Mouse (Mus musculus): ENCODE measurements around the gene Smap2. TPM values are rescaled to one million over a fixed set of nuclear protein-coding genes. Genes with fewer than 3 reads are reported as not detected.

Smap2 gene
- polyA plus RNA-seq, 1 experiment from 2014 or later: 42.4 TPM

- no peak for ATAC-seq (ENCODE audit: low read depth)
- Histone ChIP-seq H3K4me2 (no peak overlapping the region), H3K4me3 (no peak overlapping the region), H3K36me3 (peaks cover 43% of the 10 kb centered on the region), H3K9ac (no peak overlapping the region), H3K4me1 (replicated peaks) (peaks cover 9% of the 10 kb centered on the region; the same call in 1 of the 2 replicates), H3K27me3 (no peaks in the 10 kb centered on the region), H3K9me3 (peaks cover 10% of the 10 kb centered on the region), H3K27ac (replicated peaks) (no peak overlapping the region)
- WGBS: 93% methylated on average over 8 of the region's 8 CpGs
Measured at GRCm38 (mm10) chr4:120921461-120921860, 95.6 kb downstream of the Smap2 start.

Small RNA genes within 50 kb of the gene (microRNA-seq; reads per million reads assigned to microRNA genes)
- gene Mir7015: not detected

Other genes with a start within 250 kb of the Smap2 start
- 86.6 and 90.8 TPM in 2 replicates for gene Nfyc, start 185.7 kb downstream of the Smap2 start, polyA plus RNA-seq (2015; fragmentation: Nextera tagmentation; extraction: Ambion mirVana)
- gene Rims3, start 162.4 kb downstream of the Smap2 start, polyA plus RNA-seq (2015; fragmentation: Nextera tagmentation; extraction: Ambion mirVana): 16.1 and 18.8 TPM in 2 replicates
- 36.1 and 38.8 TPM in 2 replicates for gene Exo5, start 92.2 kb downstream of the Smap2 start, polyA plus RNA-seq (2015; fragmentation: Nextera tagmentation; extraction: Ambion mirVana)
- gene Zfp69, start 65.5 kb downstream of the Smap2 start, polyA plus RNA-seq (2015; fragmentation: Nextera tagmentation; extraction: Ambion mirVana): 7.9 and 8.3 TPM in 2 replicates
- 17.7 and 24.4 TPM in 2 replicates for gene Col9a2, start 22.1 kb upstream of the Smap2 start, polyA plus RNA-seq (2015; fragmentation: Nextera tagmentation; extraction: Ambion mirVana)
- 28.3 and 31.0 TPM in 2 replicates for gene Zmpste24, start 81.0 kb upstream of the Smap2 start, polyA plus RNA-seq (2015; fragmentation: Nextera tagmentation; extraction: Ambion mirVana)
- gene Tmco2, start 92.0 kb upstream of the Smap2 start, polyA plus RNA-seq (2015; fragmentation: Nextera tagmentation; extraction: Ambion mirVana): not detected in 2 replicates
- gene Rlf, start 197.8 kb upstream of the Smap2 start, polyA plus RNA-seq (2015; fragmentation: Nextera tagmentation; extraction: Ambion mirVana): 25.6 and 29.9 TPM in 2 replicates

Data from neural tube, embryonic 13.5 days (tissue).